Mouse (Mus musculus) liver, embryonic 11.5 days (tissue): ENCODE data around the gene Ppp1r17. TPM values are rescaled to one million over a fixed set of nuclear protein-coding genes. Genes with fewer than 3 reads are reported as not detected.

Experiments
- ATAC-seq: fragments of 200-750 bp; cut with Nextera tagmentation; replicated peaks from 2 replicates; pipeline ENCODE4 v1.8.0; 2017; ENCODE audit warnings: moderate number of reproducible peaks, mild to moderate bottlenecking, moderate TSS enrichment, moderate library complexity; ENCODE audit not compliant: low FRiP score
- DNase-seq: peaks from one replicate; pipeline ENCODE4 v3.0.0-alpha.2; 2017; ENCODE audit warnings: low spot score
- H3K27ac ChIP-seq: fragments of 300-500 bp; sonication (generic); 2 replicates; pipeline ENCODE4 v1.5.1; 2014; ENCODE audit warnings: mild to moderate bottlenecking, low read depth, low read length, control low read depth
- H3K27me3 ChIP-seq: fragments of 300-500 bp; sonication (generic); replicated peaks from 2 replicates; pipeline ENCODE4 v1.6.1; 2014; ENCODE audit warnings: low read length, mixed read lengths; ENCODE audit not compliant: control insufficient read depth, insufficient read depth
- H3K36me3 ChIP-seq: fragments of 300-500 bp; sonication (generic); 2 replicates; pipeline ENCODE4 v1.6.1; 2014; ENCODE audit warnings: mild to moderate bottlenecking, low read length, moderate library complexity, mixed read lengths; ENCODE audit not compliant: control insufficient read depth, insufficient read depth
- H3K4me1 ChIP-seq: fragments of 300-500 bp; sonication (generic); replicated peaks from 2 replicates; pipeline ENCODE4 v1.6.1; 2014; ENCODE audit warnings: low read length, mixed read lengths; ENCODE audit not compliant: control insufficient read depth, insufficient read depth
- H3K4me2 ChIP-seq: fragments of 300-500 bp; sonication (generic); 2 replicates; pipeline ENCODE4 v1.6.1; 2014; ENCODE audit warnings: mild to moderate bottlenecking, control low read depth, moderate library complexity
- H3K4me3 ChIP-seq: fragments of 300-500 bp; sonication (generic); 2 replicates; pipeline ENCODE4 v1.5.1; 2014; ENCODE audit warnings: low read depth, low read length, control low read depth
- H3K9ac ChIP-seq: fragments of 300-500 bp; sonication (generic); 2 replicates; pipeline ENCODE4 v1.6.1; 2014; ENCODE audit warnings: low read depth, low read length, control low read depth
- H3K9me3 ChIP-seq: fragments of 300-500 bp; sonication (generic); 2 replicates; pipeline ENCODE4 v1.6.1; 2016; ENCODE audit warnings: low read length, inconsistent platforms, mixed read lengths; ENCODE audit not compliant: control insufficient read depth
- WGBS: fragments of 180-500 bp; shearing (Covaris S2); extraction: QIAGEN DNeasy Blood & Tissue Kit; methylation state at CpG from one replicate; pipeline ENCODE4 v1.1.7; 2014; 5-methylcytosine and 5-hydroxymethylcytosine counted together
- polyA plus RNA-seq: library from polyadenylated mRNA; unstranded; fragments of >200 nt; fragmentation: Nextera tagmentation; extraction: Ambion mirVana; gene quantifications from 2 replicates; pipeline ENCODE4 v1.2.1, GENCODE M21; 2014

Ppp1r17 gene
- polyA plus RNA-seq, 1 experiment from 2014 or later, result 0.22 TPM

DNA sequence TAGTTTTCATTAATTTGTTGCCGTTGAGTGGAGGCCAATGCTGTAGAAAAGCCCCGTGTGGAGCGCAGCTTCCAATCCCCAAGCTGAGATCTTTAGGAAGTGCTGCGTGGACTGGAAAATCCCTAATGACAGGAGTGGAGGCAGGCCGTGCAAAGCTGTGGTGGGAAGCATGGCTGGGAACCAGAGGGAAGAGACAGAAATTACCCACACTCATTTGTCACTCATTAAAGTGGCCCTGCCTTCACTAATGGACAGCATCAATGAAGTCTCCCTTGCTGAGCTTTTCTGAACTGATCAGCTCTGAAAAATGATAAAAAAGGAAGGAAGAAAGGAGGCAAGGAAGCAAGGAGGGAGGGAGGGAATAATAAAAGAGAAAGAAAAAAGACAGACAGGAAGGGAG, 12.7 kb downstream of the Ppp1r17 start:
- no peak overlapping the region for H3K27ac ChIP-seq
- H3K27me3 ChIP-seq, result no peaks in the 10 kb centered on the region
- H3K4me3 ChIP-seq, result no peak overlapping the region
- H3K9me3 ChIP-seq, result no peaks in the 10 kb centered on the region
- DNase-seq, result no peak
- no peaks in the 10 kb centered on the region for H3K4me1 ChIP-seq
- ATAC-seq, result no peak
- no peak overlapping the region for H3K9ac ChIP-seq
- no peak overlapping the region for H3K4me2 ChIP-seq
- H3K36me3 ChIP-seq, result no peaks in the 10 kb centered on the region
- WGBS, result 66% methylated on average over 5 of the region's 5 CpGs

DNA sequence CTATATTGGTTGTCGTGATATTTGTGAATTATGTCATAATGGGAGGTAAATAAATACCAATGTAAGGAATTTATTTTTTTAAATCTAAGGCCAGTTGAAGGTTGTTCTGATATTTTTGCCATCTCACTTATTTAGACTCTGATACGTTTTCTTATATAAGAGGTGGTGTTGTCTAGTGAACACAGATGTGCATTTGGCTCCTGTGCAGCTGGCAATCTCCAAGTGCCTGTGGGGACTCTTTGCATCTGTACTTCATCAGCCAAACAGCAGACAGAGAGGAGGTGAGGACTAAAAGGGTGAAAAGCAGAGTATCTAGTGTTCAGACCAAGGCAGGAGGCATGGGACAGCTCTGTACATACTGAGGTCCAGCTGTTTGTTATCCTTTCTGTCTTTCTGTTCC, 14.9 kb downstream of the Ppp1r17 start:
- WGBS, result 83% methylated on average over 2 of the region's 2 CpGs
- H3K4me1 ChIP-seq, result no peaks in the 10 kb centered on the region
- H3K9ac ChIP-seq, result no peak overlapping the region
- H3K27me3 ChIP-seq, result no peaks in the 10 kb centered on the region
- H3K36me3 ChIP-seq, result no peaks in the 10 kb centered on the region
- ATAC-seq (no peak), DNase-seq (no peak)
- H3K4me2 ChIP-seq, result no peak overlapping the region
- H3K4me3 ChIP-seq, result no peak overlapping the region
- no peaks in the 10 kb centered on the region for H3K9me3 ChIP-seq
- no peak overlapping the region for H3K27ac ChIP-seq

DNA sequence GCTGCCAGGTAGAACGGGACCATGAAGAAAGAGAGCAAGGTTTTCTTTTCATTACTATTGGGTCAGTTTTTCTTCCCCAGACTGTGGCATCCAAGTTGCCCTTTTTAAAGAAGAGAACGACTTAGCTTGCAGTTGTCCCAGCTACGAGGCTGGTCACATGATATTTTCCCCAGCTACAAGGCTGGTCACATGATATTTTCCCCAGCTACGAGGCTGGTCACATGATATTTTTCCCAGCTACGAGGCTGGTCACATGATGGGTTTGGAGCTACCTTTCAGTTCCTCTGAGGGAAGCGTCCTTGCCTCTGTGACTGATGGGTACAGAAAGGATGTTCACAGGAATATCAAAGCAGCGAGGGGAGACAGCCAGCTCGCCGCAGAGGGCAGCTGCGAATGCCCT, 17.8 kb downstream of the Ppp1r17 start:
- H3K9ac ChIP-seq, result no peak overlapping the region
- no peak overlapping the region for H3K4me3 ChIP-seq
- ATAC-seq (no peak), DNase-seq (no peak)
- H3K36me3 ChIP-seq, result no peaks in the 10 kb centered on the region
- H3K4me1 ChIP-seq, result no peaks in the 10 kb centered on the region
- no peaks in the 10 kb centered on the region for H3K27me3 ChIP-seq
- H3K9me3 ChIP-seq, result no peaks in the 10 kb centered on the region
- 58% methylated on average over 10 of the region's 10 CpGs for WGBS
- no peak overlapping the region for H3K4me2 ChIP-seq
- no peak overlapping the region for H3K27ac ChIP-seq

DNA sequence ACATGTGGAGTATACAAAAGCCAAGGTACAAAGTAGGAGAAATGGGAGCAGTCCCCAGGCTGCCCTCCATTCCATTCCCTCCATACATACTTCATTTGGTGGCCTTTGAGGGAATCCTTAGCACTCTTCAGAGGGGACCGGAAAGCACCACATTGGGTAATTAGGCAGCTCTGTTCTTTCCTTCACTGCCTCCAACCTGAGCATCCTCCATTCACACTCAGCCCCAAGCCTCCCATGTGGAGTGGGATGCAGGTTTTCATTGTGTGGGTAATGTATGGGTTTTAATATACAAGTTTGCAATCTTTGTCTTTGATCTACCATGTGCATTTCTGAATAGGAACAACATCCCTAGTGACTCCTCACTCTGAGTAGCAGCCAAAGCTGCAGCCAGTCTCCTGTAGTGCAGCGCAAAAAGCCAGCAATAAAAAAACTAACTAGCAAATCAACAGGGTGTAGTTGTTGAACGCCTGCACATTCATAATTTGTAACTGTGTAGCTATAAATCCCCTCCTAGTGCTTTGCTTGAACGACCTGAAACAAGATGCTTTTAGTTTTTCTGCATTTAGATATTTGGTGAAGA, 22.3 kb downstream of the Ppp1r17 start:
- Histone ChIP-seq H3K9ac (no peak overlapping the region), H3K4me1 (no peaks in the 10 kb centered on the region), H3K27ac (no peak overlapping the region), H3K27me3 (no peaks in the 10 kb centered on the region), H3K4me3 (no peak overlapping the region), H3K36me3 (no peaks in the 10 kb centered on the region), H3K9me3 (no peaks in the 10 kb centered on the region), H3K4me2 (no peak overlapping the region)
- no peak for DNase-seq
- ATAC-seq, result no peak
- WGBS, result 65% methylated on average over 4 of the region's 4 CpGs

DNA sequence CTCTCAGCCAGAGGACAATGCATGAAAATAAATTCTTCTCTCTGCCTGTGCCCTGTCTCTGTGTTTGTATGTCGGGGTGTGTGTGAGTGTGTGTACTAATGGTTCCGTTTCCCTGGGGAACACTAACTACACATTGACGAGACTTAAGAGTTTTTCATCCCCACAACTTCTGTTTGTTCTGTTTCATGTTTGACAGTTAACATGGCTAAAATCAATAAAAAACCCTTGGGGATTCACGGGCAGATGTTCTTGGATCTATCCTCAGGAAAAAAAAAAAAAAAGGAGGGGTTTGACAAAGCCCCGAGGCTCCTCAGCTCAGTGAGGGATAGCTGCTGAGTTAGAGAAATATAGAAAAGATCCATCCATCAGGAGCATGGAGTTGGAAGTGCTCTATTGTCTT, 27.0 kb downstream of the Ppp1r17 start:
- H3K27ac ChIP-seq, result no peak overlapping the region
- 76% methylated on average over 5 of the region's 5 CpGs for WGBS
- H3K4me3 ChIP-seq, result no peak overlapping the region
- no peak overlapping the region for H3K4me2 ChIP-seq
- no peak for ATAC-seq
- no peaks in the 10 kb centered on the region for H3K27me3 ChIP-seq
- H3K36me3 ChIP-seq, result no peaks in the 10 kb centered on the region
- DNase-seq, result no peak
- no peaks in the 10 kb centered on the region for H3K9me3 ChIP-seq
- no peak overlapping the region for H3K9ac ChIP-seq
- no peaks in the 10 kb centered on the region for H3K4me1 ChIP-seq

DNA sequence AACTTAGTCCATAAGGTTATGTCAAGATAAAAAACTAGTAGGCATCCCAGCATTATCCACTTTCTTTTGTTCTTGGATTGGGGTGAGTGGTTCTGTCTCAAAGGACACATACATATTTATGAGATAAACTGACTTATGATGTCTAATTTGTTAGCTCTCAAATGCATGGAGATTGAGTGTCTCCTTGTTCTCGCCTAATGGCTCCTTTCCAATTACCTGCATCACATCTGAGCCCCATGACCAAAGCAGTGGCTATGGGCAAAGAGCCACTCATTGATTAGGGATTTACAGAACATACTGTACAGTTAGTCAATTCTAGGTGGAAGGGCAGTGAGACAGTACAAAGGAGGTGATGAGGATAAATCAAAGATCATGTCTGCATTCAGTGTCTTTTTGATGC, 27.4 kb downstream of the Ppp1r17 start:
- 79% methylated on average over 1 of the region's 1 CpGs for WGBS
- Histone ChIP-seq H3K4me3 (no peak overlapping the region), H3K9me3 (no peaks in the 10 kb centered on the region)

DNA sequence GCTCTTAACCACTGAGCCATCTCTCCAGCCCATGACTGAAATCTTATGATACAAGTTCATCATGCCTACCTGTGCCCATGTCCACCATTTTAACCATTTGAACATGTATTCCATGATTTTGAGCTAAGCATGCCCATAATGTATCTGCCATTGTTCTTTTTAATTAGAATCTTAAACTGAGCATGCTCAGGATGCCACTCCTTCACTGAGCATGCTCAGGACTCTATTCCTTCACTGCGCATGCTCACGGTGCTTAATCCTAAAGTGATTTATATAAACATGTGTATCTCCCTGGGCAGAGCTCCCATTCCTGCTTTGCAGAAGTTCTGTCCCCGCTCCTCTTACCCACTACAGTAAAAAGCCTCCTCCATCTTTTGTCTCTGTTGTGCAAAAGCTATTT, 31.3 kb downstream of the Ppp1r17 start:
- Histone ChIP-seq H3K4me3 (no peak overlapping the region), H3K9me3 (no peaks in the 10 kb centered on the region), H3K4me2 (no peak overlapping the region), H3K9ac (no peak overlapping the region), H3K4me1 (no peaks in the 10 kb centered on the region), H3K27me3 (no peaks in the 10 kb centered on the region), H3K36me3 (no peaks in the 10 kb centered on the region), H3K27ac (no peak overlapping the region)
- ATAC-seq (no peak), DNase-seq (no peak)
- WGBS, result 83% methylated on average over 3 of the region's 3 CpGs

More for the DNA sequence above, 27.4 kb downstream of the Ppp1r17 start:
- DNase-seq (no peak), ATAC-seq (no peak)
- Histone ChIP-seq H3K27me3 (no peaks in the 10 kb centered on the region), H3K4me1 (no peaks in the 10 kb centered on the region), H3K27ac (no peak overlapping the region), H3K4me2 (no peak overlapping the region), H3K9ac (no peak overlapping the region), H3K36me3 (no peaks in the 10 kb centered on the region)

DNA sequence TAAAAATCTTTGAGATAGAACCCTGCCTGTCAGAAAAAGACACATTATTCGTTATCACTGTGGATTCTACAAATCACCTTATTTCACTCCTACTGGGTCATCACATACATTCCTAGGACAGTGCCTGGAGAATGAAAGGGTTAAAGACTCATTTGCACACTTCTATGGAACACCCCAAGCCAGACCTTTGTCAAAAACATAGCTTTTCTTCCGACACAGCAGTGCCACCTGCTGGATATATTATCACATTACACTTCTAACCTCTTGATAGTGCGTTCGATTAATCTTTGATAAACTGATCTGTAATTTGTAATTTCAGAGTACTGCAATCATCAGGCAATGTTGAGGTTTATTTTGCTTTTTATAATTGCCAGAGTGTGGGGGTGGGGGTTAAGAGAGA, 31.8 kb downstream of the Ppp1r17 start:
- H3K4me1 ChIP-seq, result no peaks in the 10 kb centered on the region
- no peaks in the 10 kb centered on the region for H3K9me3 ChIP-seq
- H3K4me2 ChIP-seq, result no peak overlapping the region
- no peaks in the 10 kb centered on the region for H3K36me3 ChIP-seq
- H3K27ac ChIP-seq, result no peak overlapping the region
- H3K4me3 ChIP-seq, result no peak overlapping the region
- no peak for DNase-seq
- WGBS, result 30% methylated on average over 4 of the region's 4 CpGs
- ATAC-seq, result no peak
- H3K27me3 ChIP-seq, result no peaks in the 10 kb centered on the region
- no peak overlapping the region for H3K9ac ChIP-seq

DNA sequence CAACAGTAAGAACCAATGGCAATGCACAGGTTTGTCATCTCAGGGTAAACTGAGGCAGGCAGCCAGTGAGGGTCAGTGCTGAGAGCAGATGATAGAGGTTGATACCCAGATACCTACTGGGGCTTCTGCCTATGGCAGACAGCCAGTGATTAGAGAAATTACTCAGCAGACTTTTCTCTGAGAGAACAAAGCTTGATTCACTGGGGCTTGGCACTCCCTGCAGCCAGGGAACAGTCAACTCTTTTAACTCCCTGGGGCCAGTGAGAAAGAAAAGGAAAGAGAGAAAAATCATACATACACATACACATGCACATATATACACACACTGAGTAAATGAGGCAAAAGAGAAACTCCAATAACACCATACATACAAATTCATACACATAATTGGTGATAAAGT, 46.4 kb downstream of the Ppp1r17 start:
- no peak for ATAC-seq
- Histone ChIP-seq H3K27me3 (no peaks in the 10 kb centered on the region), H3K9ac (no peak overlapping the region), H3K27ac (no peak overlapping the region), H3K4me2 (no peak overlapping the region), H3K4me1 (no peaks in the 10 kb centered on the region), H3K9me3 (no peaks in the 10 kb centered on the region), H3K36me3 (no peaks in the 10 kb centered on the region), H3K4me3 (no peak overlapping the region)
- DNase-seq, result no peak
